Mouse (Mus musculus): ENCODE results near the gene Prdm16. TPM values are rescaled to one million over a fixed set of nuclear protein-coding genes. Genes with fewer than 3 reads are reported as not detected.

Gene Prdm16
- polyA plus RNA-seq, 1 experiment from 2014 or later, result 12.5 TPM

DNA sequence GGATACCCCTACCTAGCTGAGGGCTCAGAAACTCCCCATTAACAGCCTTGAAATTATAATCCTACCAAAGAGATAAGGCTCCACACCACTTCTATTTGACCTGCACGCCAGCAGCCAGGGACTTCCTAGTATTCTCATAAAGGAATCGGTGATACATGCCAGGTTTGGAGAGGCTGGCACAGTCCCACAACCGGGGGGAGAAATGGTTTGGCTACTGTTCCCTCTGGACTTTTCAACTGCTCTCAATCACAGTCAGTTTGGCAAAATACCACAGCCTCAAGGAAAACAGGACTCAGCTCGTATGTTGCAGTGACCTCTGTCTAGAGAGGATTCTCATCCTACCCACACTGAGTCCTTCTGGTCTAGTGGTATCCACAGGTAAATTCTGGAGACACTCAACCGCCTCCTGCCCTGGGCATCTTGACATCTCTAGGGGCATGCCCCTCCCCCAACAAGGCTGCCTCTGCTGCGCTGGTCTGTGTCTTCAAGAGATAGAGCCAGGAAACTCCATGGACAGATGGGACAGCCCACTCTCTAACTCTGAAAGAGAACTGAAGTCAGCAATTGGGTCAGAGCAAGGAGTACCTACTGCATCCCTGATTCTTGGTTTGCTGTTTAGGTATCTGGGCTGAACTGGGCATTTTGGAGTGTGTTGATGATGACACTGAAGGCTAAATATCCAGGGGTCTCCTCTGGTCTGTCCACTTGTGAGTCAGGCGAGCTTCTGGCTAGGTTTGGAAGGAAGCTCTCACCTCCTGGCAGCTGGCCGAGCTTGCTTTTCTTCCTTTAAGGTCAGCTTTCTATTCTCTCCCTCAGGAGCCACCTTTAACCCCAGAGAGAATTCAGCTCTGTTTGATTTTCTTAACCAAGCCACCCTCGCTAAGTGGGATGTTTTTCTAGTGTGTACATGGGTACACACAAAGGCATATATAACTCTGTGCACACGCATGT is 234.4 kb downstream of the Prdm16 start:
- no peak for DNase-seq (ENCODE audit: low spot score)
- Histone ChIP-seq H3K27ac (replicated peaks) (peak overlapping the region; percentile 52), H3K9me3 (replicated peaks) (no peaks in the 10 kb centered on the region), H3K27me3 (ENCODE audit: low read depth, poor library complexity, severe bottlenecking) (peaks cover 15% of the 10 kb centered on the region), H3K36me3 (no peaks in the 10 kb centered on the region), H3K4me3 (no peak overlapping the region), H3K4me1 (peaks cover 37% of the 10 kb centered on the region)
- WGBS, result 62% methylated on average over 10 of the region's 10 CpGs

- Histone ChIP-seq H3K9me3 (replicated peaks) (no peaks in the 10 kb centered on the region), H3K4me1 (peaks cover 37% of the 10 kb centered on the region), H3K27ac (replicated peaks) (0 out of 2 replicates have a peak overlapping the region, but pooled peaks have one; percentile 0), H3K4me3 (no peak overlapping the region), H3K36me3 (no peaks in the 10 kb centered on the region), H3K27me3 (ENCODE audit: low read depth, poor library complexity, severe bottlenecking) (peaks cover 12% of the 10 kb centered on the region; the same call in 1 of the 2 replicates)
- 84% methylated on average over 5 of the region's 5 CpGs for WGBS
- no peak for DNase-seq (ENCODE audit: low spot score)
Measured at GRCm38 (mm10) chr4:154401379-154401778, 235.3 kb downstream of the Prdm16 start.

- Histone ChIP-seq H3K27ac (replicated peaks) (peak overlapping the region; percentile 19; the same call in 1 of the 2 replicates), H3K4me1 (peaks cover 37% of the 10 kb centered on the region), H3K4me3 (no peak overlapping the region), H3K36me3 (no peaks in the 10 kb centered on the region), H3K27me3 (ENCODE audit: low read depth, poor library complexity, severe bottlenecking) (peaks cover 12% of the 10 kb centered on the region; the same call in 1 of the 2 replicates), H3K9me3 (replicated peaks) (no peaks in the 10 kb centered on the region)
- DNase-seq (ENCODE audit: low spot score), result no peak
- WGBS, result 82% methylated on average over 24 of the region's 24 CpGs
Measured at GRCm38 (mm10) chr4:154400256-154401171, 236.2 kb downstream of the Prdm16 start.

DNA sequence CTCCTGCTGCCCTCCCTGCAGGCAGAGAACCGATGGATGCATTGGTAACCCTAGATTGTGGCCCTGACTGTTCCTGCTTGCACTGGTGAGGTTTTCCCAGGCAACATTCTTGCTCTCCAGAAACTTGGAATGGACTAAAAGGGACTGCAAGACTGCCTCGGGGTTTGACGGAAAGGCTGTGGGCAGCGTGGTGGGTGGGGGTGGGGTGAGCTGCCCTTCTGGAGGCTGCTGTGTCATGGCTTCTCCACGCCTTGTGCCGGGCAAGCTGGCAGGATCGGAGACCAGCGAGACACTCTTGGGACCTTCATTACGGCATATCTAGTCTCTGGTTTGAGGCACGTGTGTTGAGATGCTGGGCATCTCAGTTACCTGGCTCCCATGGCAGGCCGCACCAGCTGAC is 237.0 kb downstream of the Prdm16 start:
- H3K36me3 ChIP-seq, result no peaks in the 10 kb centered on the region
- no peak overlapping the region for H3K4me3 ChIP-seq
- DNase-seq (ENCODE audit: low spot score), result no peak
- H3K27ac ChIP-seq (replicated peaks), result 0 out of 2 replicates have a peak overlapping the region, but pooled peaks have one; percentile 19
- 0 out of 2 replicates have a peak, but pooled peaks cover 4% of the 10 kb centered on the region for H3K27me3 ChIP-seq (ENCODE audit: low read depth, poor library complexity, severe bottlenecking)
- H3K9me3 ChIP-seq (replicated peaks), result no peaks in the 10 kb centered on the region
- WGBS, result 93% methylated on average over 11 of the region's 11 CpGs
- peaks cover 41% of the 10 kb centered on the region for H3K4me1 ChIP-seq

DNA sequence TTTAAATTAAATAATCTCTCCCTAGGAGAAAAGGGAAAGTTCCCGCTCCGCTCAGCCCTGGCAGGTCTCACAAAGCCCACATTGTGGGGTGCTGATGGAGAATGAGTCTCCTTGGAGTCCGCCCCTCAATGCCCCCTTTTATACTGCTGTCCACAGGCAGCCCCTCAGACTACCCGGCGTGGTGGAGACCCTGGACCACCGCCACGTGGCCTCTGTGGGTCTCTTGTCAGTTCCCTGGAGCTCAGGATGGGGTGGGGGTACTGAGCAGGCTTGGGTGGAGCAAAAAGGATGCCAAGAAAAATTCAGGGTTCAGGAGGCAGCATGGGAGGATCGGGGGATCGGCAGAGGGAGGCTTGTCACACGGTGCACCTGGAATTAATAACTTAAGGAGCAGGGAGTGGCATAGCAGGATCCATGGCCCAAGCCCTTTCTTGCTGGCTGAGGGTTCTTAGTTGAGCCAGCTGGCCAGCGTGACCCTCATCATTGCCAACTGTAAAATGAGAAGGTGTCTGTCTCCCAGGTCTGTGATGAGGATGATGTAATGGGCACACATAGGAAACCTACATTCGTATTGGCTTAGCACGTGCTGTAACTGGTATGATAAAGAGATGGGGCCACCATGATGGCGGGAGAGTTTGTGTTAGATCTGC is 239.9 kb downstream of the Prdm16 start:
- Histone ChIP-seq H3K4me1 (peaks cover 40% of the 10 kb centered on the region), H3K27me3 (ENCODE audit: low read depth, poor library complexity, severe bottlenecking) (peaks cover 8% of the 10 kb centered on the region), H3K9me3 (replicated peaks) (no peaks in the 10 kb centered on the region), H3K36me3 (no peaks in the 10 kb centered on the region), H3K27ac (replicated peaks) (0 out of 2 replicates have a peak overlapping the region, but pooled peaks have one; percentile 6), H3K4me3 (no peak overlapping the region)
- no peak for DNase-seq (ENCODE audit: low spot score)
- WGBS, result 90% methylated on average over 14 of the region's 14 CpGs

DNA sequence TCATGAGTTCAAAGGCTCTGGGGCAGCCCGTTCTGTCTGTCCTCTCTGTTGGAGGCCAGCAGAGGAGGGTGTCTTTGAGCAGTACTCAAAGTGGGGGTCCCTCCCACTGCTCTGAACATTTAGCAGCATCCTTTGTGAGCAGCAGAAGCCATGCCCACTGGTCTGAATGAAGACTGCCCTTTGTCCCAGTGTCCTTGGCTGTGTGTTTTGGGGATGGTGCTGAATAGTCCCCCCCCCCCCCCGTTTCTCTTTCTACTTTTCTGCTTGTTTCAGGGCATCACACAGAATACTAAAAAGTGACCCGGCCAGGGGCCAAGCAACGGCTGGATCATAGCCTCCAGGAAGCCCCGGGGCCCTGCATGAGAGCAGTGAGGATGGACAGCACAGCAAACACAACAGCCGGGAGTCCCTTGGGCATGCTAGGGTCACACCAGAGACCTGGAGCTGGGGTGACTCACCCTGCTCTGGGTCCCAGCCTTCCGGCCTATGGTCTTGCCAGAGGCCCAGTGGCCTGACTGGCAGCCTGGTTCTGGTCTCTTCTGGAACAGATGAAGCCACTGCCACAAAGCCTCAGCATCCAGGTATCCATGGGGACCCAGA is 242.4 kb downstream of the Prdm16 start:
- WGBS, result 69% methylated on average over 7 of the region's 7 CpGs
- H3K36me3 ChIP-seq, result no peaks in the 10 kb centered on the region
- H3K4me1 ChIP-seq, result peaks cover 49% of the 10 kb centered on the region
- H3K9me3 ChIP-seq (replicated peaks), result no peaks in the 10 kb centered on the region
- no peak for DNase-seq (ENCODE audit: low spot score)
- H3K4me3 ChIP-seq, result no peak overlapping the region
- peaks cover 24% of the 10 kb centered on the region for H3K27me3 ChIP-seq (ENCODE audit: low read depth, poor library complexity, severe bottlenecking)
- H3K27ac ChIP-seq (replicated peaks), result peak overlapping the region; percentile 24

GRCm38 (mm10) chr4:154393196-154394122 is 243.2 kb downstream of the Prdm16 start:
- WGBS, result 36% methylated on average over 18 of the region's 18 CpGs
- Histone ChIP-seq H3K4me1 (peaks cover 49% of the 10 kb centered on the region), H3K9me3 (replicated peaks) (no peaks in the 10 kb centered on the region), H3K36me3 (no peaks in the 10 kb centered on the region), H3K27me3 (ENCODE audit: low read depth, poor library complexity, severe bottlenecking) (peaks cover 31% of the 10 kb centered on the region), H3K4me3 (no peak overlapping the region), H3K27ac (replicated peaks) (peak overlapping the region; percentile 24)
- DNase-seq (ENCODE audit: low spot score), result peak; percentile 63

- Histone ChIP-seq H3K9me3 (replicated peaks) (no peaks in the 10 kb centered on the region), H3K27ac (replicated peaks) (0 out of 2 replicates have a peak overlapping the region, but pooled peaks have one; percentile 24), H3K27me3 (ENCODE audit: low read depth, poor library complexity, severe bottlenecking) (peaks cover 39% of the 10 kb centered on the region), H3K36me3 (no peaks in the 10 kb centered on the region), H3K4me3 (no peak overlapping the region), H3K4me1 (peaks cover 49% of the 10 kb centered on the region)
- WGBS, result 90% methylated on average over 1 of the region's 1 CpGs
- DNase-seq (ENCODE audit: low spot score), result no peak
Measured at GRCm38 (mm10) chr4:154392641-154393040, 244.0 kb downstream of the Prdm16 start.

- peak; percentile 76 for DNase-seq (ENCODE audit: low spot score)
- Histone ChIP-seq H3K4me1 (peaks cover 62% of the 10 kb centered on the region), H3K9me3 (replicated peaks) (no peaks in the 10 kb centered on the region), H3K27ac (replicated peaks) (peak overlapping the region; percentile 78), H3K4me3 (peak overlapping the region; percentile 15; the same call in 1 of the 2 replicates), H3K36me3 (no peaks in the 10 kb centered on the region), H3K27me3 (ENCODE audit: low read depth, poor library complexity, severe bottlenecking) (peaks cover 40% of the 10 kb centered on the region)
- WGBS, result 15% methylated on average over 20 of the region's 20 CpGs
Measured at GRCm38 (mm10) chr4:154390333-154391080, 246.2 kb downstream of the Prdm16 start.

- no peak for DNase-seq (ENCODE audit: low spot score)
- Histone ChIP-seq H3K27me3 (ENCODE audit: low read depth, poor library complexity, severe bottlenecking) (peaks cover 46% of the 10 kb centered on the region), H3K36me3 (no peaks in the 10 kb centered on the region), H3K9me3 (replicated peaks) (no peaks in the 10 kb centered on the region), H3K4me1 (peaks cover 67% of the 10 kb centered on the region), H3K4me3 (no peak overlapping the region), H3K27ac (replicated peaks) (peak overlapping the region; percentile 78)
- WGBS, result 80% methylated on average over 2 of the region's 2 CpGs
Measured at GRCm38 (mm10) chr4:154389641-154390040, 247.0 kb downstream of the Prdm16 start.

All from midbrain, embryonic 10.5 days (tissue).